Mouse (Mus musculus): ENCODE measurements around the gene Tor1aip2.
"Not testable (repeated sequence)": the region's sequence is repeated elsewhere in the genome, so short reads cannot be mapped to it uniquely, and the experiment has no call there.

Gene Tor1aip2

GRCm38 (mm10) chr1:156035269-156035929, at the start of gene Tor1aip2:
Gene Tor1aip2, plus strand, starts transcription at chr1:156035403.
- peak in 1 of 2 experiments; percentile 96 for DNase-seq (ENCODE audit: low spot score in 2 of 2)

DNA sequence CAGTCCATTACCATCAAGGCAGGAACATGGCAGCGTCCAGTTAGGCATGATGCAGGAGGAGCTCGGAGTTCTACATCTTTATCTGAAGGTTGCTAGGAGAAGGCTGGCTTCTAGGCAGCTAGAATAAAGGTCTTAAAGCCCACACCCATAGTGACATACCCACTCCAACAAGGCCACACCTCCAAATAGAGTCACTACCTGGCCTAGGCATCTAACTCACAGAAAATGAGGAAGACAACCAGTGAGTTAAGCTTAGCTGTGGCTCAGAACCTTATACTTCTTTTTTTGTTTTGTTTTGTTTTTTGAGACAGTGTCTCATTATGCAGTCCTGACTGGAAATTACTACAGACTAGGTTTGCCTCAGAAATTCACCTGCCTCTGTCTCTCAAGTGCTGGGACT, 47.6 kb upstream of the Tor1aip2 start:
- no peak for DNase-seq (ENCODE audit: low spot score in 2 of 2)

DNA sequence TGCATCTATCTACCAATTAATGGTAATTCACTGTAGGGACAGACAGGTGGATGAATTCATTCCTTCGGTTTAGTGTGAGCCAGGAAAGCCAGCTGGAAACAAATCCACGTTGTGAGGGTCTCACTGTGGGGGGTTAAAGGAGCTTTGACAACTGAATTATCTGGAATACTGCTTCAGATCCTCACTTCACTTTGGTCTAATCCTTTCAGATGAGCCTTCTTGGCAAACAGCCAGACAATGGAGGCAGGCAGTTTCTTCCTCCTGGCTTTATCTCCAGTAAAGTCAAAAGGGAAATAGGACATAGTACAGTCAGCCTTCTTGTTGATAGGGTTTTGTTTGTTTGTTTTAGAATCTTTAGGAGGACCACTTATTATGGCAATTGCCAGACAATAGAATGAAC, 45.8 kb upstream of the Tor1aip2 start:
- no peak for DNase-seq (ENCODE audit: low spot score in 2 of 2)

DNA sequence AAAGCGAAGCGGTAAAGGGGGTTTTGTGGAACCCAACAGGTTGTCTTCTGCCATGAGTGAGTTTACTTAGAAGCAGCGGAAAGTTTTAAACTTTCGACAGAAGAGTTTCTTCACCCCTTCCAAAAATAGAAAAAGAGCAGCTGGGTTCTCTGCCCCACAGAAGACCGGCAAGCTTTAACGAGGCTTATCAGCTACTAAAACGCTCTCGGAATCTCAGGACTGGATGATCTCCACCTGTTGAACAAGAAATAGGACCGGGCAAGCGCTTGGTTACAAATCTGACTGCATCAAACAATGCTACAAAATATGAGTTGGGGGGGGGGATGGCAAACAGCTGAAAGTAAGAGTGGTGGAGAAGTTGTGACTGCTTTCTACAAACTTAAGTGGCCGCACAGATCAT, 44.8 kb upstream of the Tor1aip2 start:
- DNase-seq (ENCODE audit: low spot score in 2 of 2) = no peak

- DNase-seq (ENCODE audit: low spot score in 2 of 2) = no peak
Observed at GRCm38 (mm10) chr1:155994524-155994923, 40.7 kb upstream of the Tor1aip2 start.

GRCm38 (mm10) chr1:155995612-155996011, 39.6 kb upstream of the Tor1aip2 start:
- DNase-seq (ENCODE audit: low spot score in 2 of 2) = no peak

GRCm38 (mm10) chr1:156002366-156002765, 32.8 kb upstream of the Tor1aip2 start:
- DNase-seq (ENCODE audit: low spot score in 2 of 2) = no peak

GRCm38 (mm10) chr1:156003201-156003935, 31.8 kb upstream of the Tor1aip2 start:
- no peak for DNase-seq (ENCODE audit: low spot score in 2 of 2)

GRCm38 (mm10) chr1:156005906-156006305, 29.3 kb upstream of the Tor1aip2 start:
- DNase-seq (ENCODE audit: low spot score in 2 of 2) = no peak

DNA sequence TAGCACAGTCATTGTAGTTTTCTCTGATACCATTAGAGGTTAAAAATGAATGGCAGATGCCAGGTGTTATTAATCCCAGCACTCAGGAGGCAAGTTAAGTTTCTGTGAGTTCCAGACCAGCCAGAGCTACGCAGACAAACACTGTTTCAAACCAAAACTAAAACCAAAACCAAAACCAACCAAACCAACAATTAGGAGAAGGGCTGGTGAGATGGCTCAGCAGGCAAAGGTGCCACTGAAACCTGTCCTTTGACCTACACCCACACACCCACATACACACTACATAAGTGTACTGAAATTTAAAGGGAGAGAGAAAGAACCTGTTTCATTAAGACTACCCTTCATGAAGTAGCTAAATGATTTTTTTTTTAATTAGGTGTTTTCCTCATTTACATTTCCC, 26.2 kb upstream of the Tor1aip2 start:
- no peak for DNase-seq (ENCODE audit: low spot score in 2 of 2)

DNA sequence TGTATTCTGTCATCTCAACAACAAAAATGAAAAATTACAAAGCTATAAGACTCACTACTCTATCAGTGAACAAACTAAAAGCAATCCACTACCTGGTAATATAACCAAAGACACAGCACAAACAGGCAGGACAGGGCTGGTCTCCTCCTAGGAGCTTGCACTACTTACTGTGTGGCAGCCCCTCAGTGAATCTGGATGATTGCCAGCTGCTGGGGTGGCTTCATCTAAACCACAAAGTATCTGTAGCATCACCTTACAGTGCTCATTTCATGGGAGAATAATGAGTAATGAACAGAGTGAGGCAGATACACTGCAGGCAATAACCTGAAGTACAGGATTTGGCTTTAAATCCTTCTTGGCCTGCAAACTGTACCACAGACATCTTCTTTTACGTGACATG, 15.4 kb upstream of the Tor1aip2 start:
- DNase-seq (ENCODE audit: low spot score in 2 of 2) = no peak

DNA sequence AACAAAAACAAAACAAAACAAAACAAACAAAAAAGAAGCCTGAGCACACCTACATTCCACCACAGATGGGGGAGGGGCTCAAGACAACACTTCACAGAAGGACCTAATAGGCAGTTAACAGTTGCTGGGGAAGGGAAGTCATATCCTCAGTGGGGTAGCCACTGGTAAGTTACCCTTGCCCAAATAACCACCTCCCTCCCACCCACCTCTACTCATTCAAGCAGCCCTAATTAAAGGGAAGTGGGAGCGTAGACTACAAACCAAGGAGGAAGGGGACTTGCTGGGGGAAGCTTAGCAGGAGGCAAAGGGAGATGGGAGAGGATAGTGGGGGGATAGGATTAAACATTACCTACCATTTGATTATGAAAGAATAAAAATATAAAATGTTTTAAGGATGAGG, 14.8 kb upstream of the Tor1aip2 start:
- no peak for DNase-seq (ENCODE audit: low spot score in 2 of 2)

GRCm38 (mm10) chr1:156024831-156025503, 10.2 kb upstream of the Tor1aip2 start:
- DNase-seq (ENCODE audit: low spot score in 2 of 2) = no peak

- DNase-seq (ENCODE audit: low spot score in 2 of 2) = no peak
Observed at GRCm38 (mm10) chr1:156027849-156028248, 7.4 kb upstream of the Tor1aip2 start.

GRCm38 (mm10) chr1:156028340-156028975, 6.7 kb upstream of the Tor1aip2 start:
- no peak for DNase-seq (ENCODE audit: low spot score in 2 of 2)

- DNase-seq (ENCODE audit: low spot score in 2 of 2) = no peak
Observed at GRCm38 (mm10) chr1:156033921-156034320, 1.3 kb upstream of the Tor1aip2 start.

DNA sequence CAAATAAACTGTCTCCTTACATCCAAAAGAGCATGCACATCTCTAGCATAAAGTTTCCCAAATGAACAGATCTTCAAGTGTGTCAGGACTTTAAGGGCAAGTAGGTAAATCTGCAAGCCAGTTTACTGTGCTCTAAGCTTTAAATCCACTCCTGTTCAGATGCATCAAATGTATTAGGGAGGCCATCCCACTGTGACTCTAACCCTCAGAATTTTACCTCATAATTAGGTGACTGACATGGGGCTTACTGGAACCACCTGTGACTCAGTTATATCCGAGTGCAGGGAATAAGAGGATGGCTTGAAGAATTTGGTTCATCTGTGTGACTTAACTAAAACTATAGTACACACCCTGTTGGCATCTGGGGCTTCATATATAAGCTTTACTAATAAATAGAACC, 542 bp upstream of the Tor1aip2 start:
- DNase-seq (ENCODE audit: low spot score in 2 of 2) = no peak

DNA sequence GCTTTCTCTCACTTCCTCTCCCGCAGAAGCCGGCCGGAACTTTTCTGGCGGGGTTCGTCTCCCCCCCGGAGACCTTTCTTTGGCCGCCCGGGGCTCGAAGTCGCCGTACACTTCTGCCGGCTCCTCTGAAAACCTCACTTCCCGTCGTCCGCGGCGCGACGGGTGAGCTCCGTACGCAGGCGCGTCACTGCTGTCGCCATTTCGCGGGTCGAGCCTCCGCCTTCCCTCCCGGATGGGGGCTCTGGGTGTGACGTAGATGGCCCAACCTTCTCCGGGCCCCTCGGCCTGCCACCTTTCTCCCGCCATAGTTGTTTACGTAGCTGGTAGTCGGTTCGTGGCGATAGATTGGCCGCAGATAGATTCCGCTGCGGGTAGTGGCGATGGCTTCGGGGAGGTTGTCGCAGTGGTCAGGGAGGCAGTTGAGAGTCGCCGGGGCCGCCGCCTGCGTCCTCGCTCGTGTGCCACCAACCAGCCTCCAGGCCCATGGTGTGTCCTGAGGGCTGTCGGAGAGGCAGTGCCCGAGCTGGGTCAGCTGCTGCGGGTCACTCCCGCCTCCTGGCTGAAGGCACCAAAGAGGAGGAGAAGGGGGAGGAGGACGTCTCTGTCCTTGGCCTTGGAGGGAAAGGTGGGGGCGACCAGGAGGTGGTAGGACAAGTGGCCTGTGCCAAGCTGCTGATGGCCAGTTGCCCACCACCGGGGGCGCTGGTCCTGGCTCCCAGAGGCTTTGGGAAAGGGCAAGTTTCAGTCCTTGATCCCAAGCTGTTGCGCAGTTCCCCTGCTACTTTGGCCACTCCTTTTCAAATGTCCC, 931 bp downstream of the Tor1aip2 start, which contains the start of gene Tor1aip1:
Gene Tor1aip1 (minus strand): TSS at position 551 of the 808 bp plus-strand sequence.
- DNase-seq (ENCODE audit: low spot score in 2 of 2) = peak; percentile 87 to 95

DNA sequence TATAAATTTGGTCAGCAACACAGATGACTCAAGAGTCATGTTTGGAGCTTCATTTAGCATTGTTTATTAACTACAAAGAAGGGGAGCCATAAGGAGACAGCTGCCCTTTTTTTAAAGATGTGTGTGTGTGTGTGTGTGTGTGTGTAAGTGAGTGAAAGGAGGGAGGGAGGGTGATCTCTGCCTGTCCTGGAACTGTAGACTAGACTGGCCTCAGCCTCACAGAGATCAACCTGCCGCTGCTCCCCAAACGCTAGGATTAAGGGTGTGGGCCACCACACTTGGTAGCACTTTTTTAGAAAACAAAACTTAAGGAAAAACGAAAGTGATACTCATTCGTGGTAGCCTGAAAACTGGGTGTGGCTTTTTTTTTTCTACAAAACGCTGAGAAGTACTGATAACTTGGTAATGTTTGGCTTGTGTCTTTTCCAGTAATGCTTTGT, 2.0 kb downstream of the Tor1aip2 start:
- peak in 1 of 2 experiments; percentile 14 for DNase-seq (ENCODE audit: low spot score in 2 of 2)

DNA sequence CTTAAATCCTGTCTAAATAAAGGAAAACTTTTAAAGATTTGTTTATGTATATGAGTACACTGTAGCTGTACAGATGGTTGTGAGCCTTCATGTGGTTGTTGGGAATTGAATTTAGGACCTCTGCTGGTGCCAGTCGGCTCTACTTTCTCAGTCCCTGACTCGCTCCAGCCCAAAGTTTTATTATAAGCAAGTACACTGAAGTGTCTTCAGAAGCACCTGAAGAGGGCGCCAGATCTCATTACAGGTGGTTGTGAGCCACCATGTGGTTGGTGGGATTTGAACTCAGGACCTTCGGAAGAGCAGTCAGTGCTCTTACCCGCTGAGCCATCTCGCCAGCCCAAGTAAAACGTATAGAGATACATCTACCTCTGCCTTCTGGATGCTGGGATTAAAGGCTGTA, 4.8 kb downstream of the Tor1aip2 start:
- DNase-seq (ENCODE audit: low spot score in 2 of 2) = not testable (repeated sequence)

DNA sequence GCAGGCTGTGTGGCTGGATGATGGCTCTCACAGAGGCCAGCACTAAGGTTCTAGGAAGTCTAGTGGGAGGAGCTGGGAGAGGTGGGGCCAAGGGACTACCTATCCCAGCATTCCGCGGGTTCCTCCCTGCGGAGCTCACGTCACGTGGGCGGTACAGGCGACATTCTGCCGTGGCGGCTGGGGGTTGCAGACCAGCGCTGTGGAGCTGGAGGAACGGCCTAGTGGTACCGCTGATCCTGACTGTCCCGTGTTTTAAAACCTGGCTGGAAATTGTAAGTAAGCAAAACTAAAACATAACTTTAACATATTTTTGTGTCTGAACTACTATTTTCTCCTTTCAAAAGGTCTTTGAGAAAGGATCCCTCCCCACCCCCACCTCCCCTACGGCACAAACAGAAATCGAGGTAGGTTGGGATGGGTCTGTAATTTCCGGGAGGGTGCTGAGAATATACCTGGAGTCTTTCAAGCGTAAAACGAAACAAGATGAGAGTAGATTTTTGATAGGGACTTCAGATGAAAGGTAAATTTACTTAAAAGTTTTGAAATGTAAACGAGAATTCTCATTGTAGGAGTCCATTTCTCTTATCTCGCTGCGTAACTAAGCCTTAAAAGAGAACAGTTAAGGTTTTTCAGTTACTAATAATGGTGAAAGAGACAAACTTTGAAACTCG, 5.7 kb downstream of the Tor1aip2 start:
- peak; percentile 73 to 86 for DNase-seq (ENCODE audit: low spot score in 2 of 2)
